Mouse (Mus musculus) forebrain, embryonic 16.5 days (tissue): ENCODE data around the gene Efnb3. TPM values are rescaled to one million over a fixed set of nuclear protein-coding genes. Genes with fewer than 3 reads are reported as not detected.

Source experiments
- ATAC-seq: fragments of 200-750 bp; cut with Nextera tagmentation; 2 replicates; pipeline ENCODE4 v1.8.0; 2017; ENCODE audit warnings: mild to moderate bottlenecking, moderate library complexity
- H3K27ac ChIP-seq: fragments of 300-500 bp; sonication (generic); 2 replicates; pipeline ENCODE4 v1.5.1; 2014; ENCODE audit warnings: low read length, control low read depth
- H3K27me3 ChIP-seq: fragments of 300-500 bp; sonication (generic); replicated peaks from 2 replicates; pipeline ENCODE4 v1.6.1; 2014; ENCODE audit warnings: low read length; ENCODE audit not compliant: control insufficient read depth, insufficient read depth
- H3K36me3 ChIP-seq: fragments of 300-500 bp; sonication (generic); 2 replicates; pipeline ENCODE4 v1.6.1; 2014; ENCODE audit not compliant: control insufficient read depth, insufficient read depth
- H3K4me1 ChIP-seq: fragments of 300-500 bp; sonication (generic); replicated peaks from 2 replicates; pipeline ENCODE4 v1.6.1; 2014; ENCODE audit warnings: low read length; ENCODE audit not compliant: control insufficient read depth, insufficient read depth
- H3K4me2 ChIP-seq: fragments of 300-500 bp; sonication (generic); 2 replicates; pipeline ENCODE4 v1.6.1; 2014; ENCODE audit warnings: mild to moderate bottlenecking, low read length, control low read depth
- H3K4me3 ChIP-seq: fragments of 300-500 bp; sonication (generic); replicated peaks from 2 replicates; pipeline ENCODE4 v1.5.1; 2014; ENCODE audit warnings: mild to moderate bottlenecking, low read length, control low read depth
- H3K9ac ChIP-seq: fragments of 300-500 bp; sonication (generic); replicated peaks from 2 replicates; pipeline ENCODE4 v1.6.1; 2014; ENCODE audit warnings: low read depth, low read length, control low read depth
- H3K9me3 ChIP-seq: fragments of 300-500 bp; sonication (generic); 2 replicates; pipeline ENCODE4 v1.6.1; 2016; ENCODE audit warnings: low read length; ENCODE audit not compliant: control insufficient read depth
- WGBS: fragments of 180-500 bp; shearing (Covaris S2); extraction: QIAGEN DNeasy Blood & Tissue Kit; methylation state at CpG from one replicate; pipeline ENCODE4 v1.1.7; 2014; 5-methylcytosine and 5-hydroxymethylcytosine counted together
- polyA plus RNA-seq: library from polyadenylated mRNA; unstranded; fragments of >200 nt; fragmentation: Nextera tagmentation; extraction: Ambion mirVana; gene quantifications from 2 replicates; pipeline ENCODE4 v1.2.1, GENCODE M21; 2015

Efnb3 gene
- polyA plus RNA-seq, 1 experiment from 2014 or later: 123 TPM

- whole genome bisulfite sequencing: 67% methylated on average over 4 of the region's 4 CpGs
- peak overlapping the region; percentile 61; the same call in 1 of the 2 replicates for H3K4me2 ChIP-seq
These were observed 32.0 kb downstream of the Efnb3 start for GRCm38 (mm10) chr11:69528031-69528390.

GRCm38 (mm10) chr11:69527098-69528030 lies 32.6 kb downstream of the Efnb3 start:
- Histone ChIP-seq H3K27ac (peak overlapping the region; percentile 98), H3K4me2 (peak overlapping the region; percentile 61), H3K9me3 (no peaks in the 10 kb centered on the region), H3K9ac (peak overlapping the region; percentile 66), H3K27me3 (no peaks in the 10 kb centered on the region), H3K4me1 (peaks cover 23% of the 10 kb centered on the region), H3K4me3 (peak overlapping the region; percentile 36), H3K36me3 (no peaks in the 10 kb centered on the region)
- WGBS: under 1% methylated on average over 30 of the region's 30 CpGs
- peak; percentile 79 for ATAC-seq

More at GRCm38 (mm10) chr11:69528031-69528390, 32.0 kb downstream of the Efnb3 start:
- Histone ChIP-seq H3K4me3 (no peak overlapping the region), H3K4me1 (peaks cover 23% of the 10 kb centered on the region), H3K27ac (peak overlapping the region; percentile 98), H3K9me3 (no peaks in the 10 kb centered on the region), H3K36me3 (no peaks in the 10 kb centered on the region), H3K27me3 (no peaks in the 10 kb centered on the region), H3K9ac (no peak overlapping the region)
- ATAC-seq: peak; percentile 21; the same call in 1 of the 2 replicates

- ATAC-seq: peak; percentile 18; the same call in 1 of the 2 replicates
- H3K9ac ChIP-seq: peak overlapping the region; percentile 66
- no peaks in the 10 kb centered on the region for H3K9me3 ChIP-seq
- peak overlapping the region; percentile 98 for H3K27ac ChIP-seq
- H3K27me3 ChIP-seq: no peaks in the 10 kb centered on the region
- WGBS: 11% methylated on average over 4 of the region's 4 CpGs
- H3K4me3 ChIP-seq: peak overlapping the region; percentile 36; the same call in 1 of the 2 replicates
- H3K4me1 ChIP-seq: peaks cover 23% of the 10 kb centered on the region
- peak overlapping the region; percentile 61 for H3K4me2 ChIP-seq
- no peaks in the 10 kb centered on the region for H3K36me3 ChIP-seq
These were observed 33.4 kb downstream of the Efnb3 start for GRCm38 (mm10) chr11:69526631-69527030.

GRCm38 (mm10) chr11:69525661-69526060 lies 34.3 kb downstream of the Efnb3 start:
- no peak overlapping the region for H3K4me2 ChIP-seq
- H3K9ac ChIP-seq: no peak overlapping the region
- no peak overlapping the region for H3K4me3 ChIP-seq
- no peaks in the 10 kb centered on the region for H3K9me3 ChIP-seq
- no peaks in the 10 kb centered on the region for H3K27me3 ChIP-seq
- peak overlapping the region; percentile 98; the same call in 1 of the 2 replicates for H3K27ac ChIP-seq
- no peaks in the 10 kb centered on the region for H3K36me3 ChIP-seq
- peaks cover 23% of the 10 kb centered on the region for H3K4me1 ChIP-seq
- WGBS: 75% methylated on average over 9 of the region's 9 CpGs
- no peak for ATAC-seq

- peaks cover 23% of the 10 kb centered on the region for H3K4me1 ChIP-seq
- no peaks in the 10 kb centered on the region for H3K9me3 ChIP-seq
- H3K36me3 ChIP-seq: no peaks in the 10 kb centered on the region
- H3K27me3 ChIP-seq: no peaks in the 10 kb centered on the region
- no peak overlapping the region for H3K4me2 ChIP-seq
- H3K9ac ChIP-seq: no peak overlapping the region
- no peak for ATAC-seq
- WGBS: 90% methylated on average over 4 of the region's 4 CpGs
- no peak overlapping the region for H3K27ac ChIP-seq
- no peak overlapping the region for H3K4me3 ChIP-seq
These were observed 36.4 kb downstream of the Efnb3 start for GRCm38 (mm10) chr11:69523651-69524050.

GRCm38 (mm10) chr11:69521526-69522149 lies 38.4 kb downstream of the Efnb3 start:
- no peaks in the 10 kb centered on the region for H3K9me3 ChIP-seq
- no peak overlapping the region for H3K4me2 ChIP-seq
- H3K4me3 ChIP-seq: no peak overlapping the region
- H3K36me3 ChIP-seq: no peaks in the 10 kb centered on the region
- H3K9ac ChIP-seq: no peak overlapping the region
- no peaks in the 10 kb centered on the region for H3K27me3 ChIP-seq
- WGBS: 91% methylated on average over 9 of the region's 9 CpGs
- H3K27ac ChIP-seq: no peak overlapping the region
- peaks cover 8% of the 10 kb centered on the region for H3K4me1 ChIP-seq
- ATAC-seq: no peak

- Histone ChIP-seq H3K27ac (no peak overlapping the region), H3K9ac (no peak overlapping the region), H3K9me3 (no peaks in the 10 kb centered on the region), H3K4me3 (no peak overlapping the region), H3K36me3 (no peaks in the 10 kb centered on the region), H3K4me2 (no peak overlapping the region), H3K27me3 (no peaks in the 10 kb centered on the region), H3K4me1 (no peaks in the 10 kb centered on the region)
- 64% methylated on average over 4 of the region's 4 CpGs for WGBS
- ATAC-seq: no peak
These were observed 40.0 kb downstream of the Efnb3 start for GRCm38 (mm10) chr11:69519976-69520375.

GRCm38 (mm10) chr11:69516661-69517060 lies 43.3 kb downstream of the Efnb3 start:
- Histone ChIP-seq H3K4me2 (no peak overlapping the region), H3K9ac (no peak overlapping the region)

GRCm38 (mm10) chr11:69516151-69516640 lies 43.8 kb downstream of the Efnb3 start:
- WGBS: 76% methylated on average over 15 of the region's 15 CpGs
- Histone ChIP-seq H3K4me2 (no peak overlapping the region), H3K36me3 (no peaks in the 10 kb centered on the region), H3K4me3 (no peak overlapping the region), H3K27ac (no peak overlapping the region), H3K9ac (no peak overlapping the region), H3K27me3 (no peaks in the 10 kb centered on the region), H3K9me3 (no peaks in the 10 kb centered on the region), H3K4me1 (no peaks in the 10 kb centered on the region)
- ATAC-seq: no peak

More at GRCm38 (mm10) chr11:69516661-69517060, 43.3 kb downstream of the Efnb3 start:
- H3K9me3 ChIP-seq: no peaks in the 10 kb centered on the region
- no peak overlapping the region for H3K4me3 ChIP-seq
- no peaks in the 10 kb centered on the region for H3K36me3 ChIP-seq
- WGBS: 77% methylated on average over 3 of the region's 3 CpGs
- H3K27ac ChIP-seq: no peak overlapping the region
- no peak for ATAC-seq
- H3K27me3 ChIP-seq: no peaks in the 10 kb centered on the region
- H3K4me1 ChIP-seq: no peaks in the 10 kb centered on the region
